Mouse (Mus musculus) C2C12 (cell line): Measurements from ENCODE around the gene Arhgap15. TPM values are rescaled to one million over a fixed set of nuclear protein-coding genes. Genes with fewer than 3 reads are reported as not detected.

ENCODE experiments used
- H3K27me3 ChIP-seq: one replicate; pipeline ENCODE4 v1.6.1; 2011; ENCODE audit not compliant: control insufficient read depth, insufficient read depth, insufficient read length
- H3K36me3 ChIP-seq: one replicate; pipeline ENCODE4 v1.6.1; 2011; ENCODE audit not compliant: control insufficient read depth, insufficient read depth
- H3K4me3 ChIP-seq: one replicate; pipeline ENCODE4 v1.5.1; 2011; ENCODE audit warnings: mild to moderate bottlenecking, control low read depth; ENCODE audit not compliant: poor library complexity, insufficient read depth, severe bottlenecking
- H3K79me2 ChIP-seq: one replicate; pipeline ENCODE4 v1.6.1; 2011; ENCODE audit not compliant: control insufficient read depth, insufficient read depth
- H3K79me3 ChIP-seq: one replicate; pipeline ENCODE4 v1.6.1; 2011; ENCODE audit warnings: low read depth, control low read depth
- H3ac ChIP-seq: one replicate; pipeline ENCODE3; 2011; ENCODE audit warnings: low read depth; ENCODE audit not compliant: control insufficient read depth, insufficient read length
- CEBPB ChIP-seq: IDR thresholded peaks from one replicate; pipeline ENCODE4 v1.6.1; 2011; ENCODE audit warnings: low read depth, mild to moderate bottlenecking, control low read depth, moderate library complexity
- CTCF ChIP-seq: IDR thresholded peaks from one replicate; pipeline ENCODE4 v1.5.1; 2011; ENCODE audit not compliant: control insufficient read depth, insufficient read depth, insufficient read length
- FOSL1 ChIP-seq: IDR thresholded peaks from one replicate; pipeline ENCODE4 v1.8.0; 2011; ENCODE audit warnings: mild to moderate bottlenecking, low read length; ENCODE audit not compliant: poor library complexity, insufficient read depth, severe bottlenecking
- MAX ChIP-seq: IDR thresholded peaks from one replicate; pipeline ENCODE4 v1.6.1; 2011; ENCODE audit warnings: mild to moderate bottlenecking, control low read depth
- MYOD1 ChIP-seq: IDR thresholded peaks from one replicate; pipeline ENCODE4 v1.6.1; 2011; ENCODE audit warnings: low read depth; ENCODE audit not compliant: control insufficient read depth, insufficient read length
- MYOG ChIP-seq: IDR thresholded peaks from one replicate; pipeline ENCODE4 v1.6.1; 2011; ENCODE audit not compliant: control insufficient read depth, insufficient read length; ENCODE audit errors: extremely low read depth
- USF1 ChIP-seq: IDR thresholded peaks from one replicate; pipeline ENCODE4 v1.6.1; 2011; ENCODE audit warnings: low read depth, mild to moderate bottlenecking, control low read depth, moderate library complexity
- polyA plus RNA-seq: library from polyadenylated mRNA; unstranded; fragments of >200 nt; fragmentation: generic; extraction: Trizol; gene quantifications from one replicate; pipeline ENCODE4 v1.2.1, GENCODE M21; 2012; ENCODE audit warnings: missing spikeins

Gene Arhgap15
- polyA plus RNA-seq, 1 experiment, result not detected

GRCm38 (mm10) chr2:43841644-43842043, 93.0 kb downstream of the Arhgap15 start:
- no peaks in the 10 kb centered on the region for H3K79me3 ChIP-seq
- no peaks in the 10 kb centered on the region for H3K79me2 ChIP-seq
- H3ac ChIP-seq, result no peak overlapping the region
- H3K27me3 ChIP-seq, result no peaks in the 10 kb centered on the region
- TF ChIP-seq MAX (no peak), MYOD1 (no peak), USF1 (no peak), CTCF (no peak), FOSL1 (no peak), MYOG (no peak)
- no peaks in the 10 kb centered on the region for H3K36me3 ChIP-seq
- H3K4me3 ChIP-seq, result no peak overlapping the region

DNA sequence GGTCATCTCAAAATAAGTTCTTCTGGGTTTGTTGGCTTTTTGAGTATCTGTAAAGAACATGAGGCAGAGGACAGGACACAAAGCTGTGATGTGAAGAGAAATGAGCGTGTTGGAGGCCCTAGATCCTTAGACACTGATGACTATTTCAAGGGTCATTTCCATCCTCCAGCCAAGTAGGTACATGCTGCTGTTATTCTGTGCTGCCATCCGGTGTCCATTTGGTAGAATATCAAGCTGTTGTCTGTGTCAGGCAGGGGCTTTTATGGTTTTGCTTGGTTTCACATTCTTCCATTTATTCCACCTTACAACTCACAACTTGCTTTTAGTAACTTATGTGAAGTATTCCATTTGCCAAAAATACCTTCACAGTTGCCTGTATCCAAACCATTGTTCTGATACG, 102.6 kb downstream of the Arhgap15 start:
- H3K79me3 ChIP-seq, result no peaks in the 10 kb centered on the region
- no peak overlapping the region for H3K4me3 ChIP-seq
- no peaks in the 10 kb centered on the region for H3K79me2 ChIP-seq
- H3K27me3 ChIP-seq, result no peaks in the 10 kb centered on the region
- H3ac ChIP-seq, result no peak overlapping the region
- TF ChIP-seq CEBPB (no peak), FOSL1 (no peak), MYOG (no peak), MAX (no peak), CTCF (no peak), USF1 (no peak), MYOD1 (no peak)
- H3K36me3 ChIP-seq, result no peaks in the 10 kb centered on the region

- no peaks in the 10 kb centered on the region for H3K79me2 ChIP-seq
- no peak for TF ChIP-seq CEBPB
- TF ChIP-seq MAX, result no peak
- no peak for TF ChIP-seq MYOG
- no peak for TF ChIP-seq MYOD1
- no peak for TF ChIP-seq FOSL1
- no peak for TF ChIP-seq CTCF
- no peak for TF ChIP-seq USF1
- no peaks in the 10 kb centered on the region for H3K27me3 ChIP-seq
- H3K4me3 ChIP-seq, result no peak overlapping the region
- no peaks in the 10 kb centered on the region for H3K79me3 ChIP-seq
- no peak overlapping the region for H3ac ChIP-seq
- H3K36me3 ChIP-seq, result no peaks in the 10 kb centered on the region
These were observed 114.1 kb downstream of the Arhgap15 start for GRCm38 (mm10) chr2:43862709-43863108.

GRCm38 (mm10) chr2:43902403-43902973, 153.9 kb downstream of the Arhgap15 start:
- no peaks in the 10 kb centered on the region for H3K79me3 ChIP-seq
- TF ChIP-seq USF1 (no peak), CEBPB (no peak), MAX (no peak), CTCF (peak; percentile 67), FOSL1 (no peak)
- no peaks in the 10 kb centered on the region for H3K27me3 ChIP-seq
- no peaks in the 10 kb centered on the region for H3K79me2 ChIP-seq
- H3K4me3 ChIP-seq, result no peak overlapping the region
- no peak overlapping the region for H3ac ChIP-seq
- H3K36me3 ChIP-seq, result no peaks in the 10 kb centered on the region

DNA sequence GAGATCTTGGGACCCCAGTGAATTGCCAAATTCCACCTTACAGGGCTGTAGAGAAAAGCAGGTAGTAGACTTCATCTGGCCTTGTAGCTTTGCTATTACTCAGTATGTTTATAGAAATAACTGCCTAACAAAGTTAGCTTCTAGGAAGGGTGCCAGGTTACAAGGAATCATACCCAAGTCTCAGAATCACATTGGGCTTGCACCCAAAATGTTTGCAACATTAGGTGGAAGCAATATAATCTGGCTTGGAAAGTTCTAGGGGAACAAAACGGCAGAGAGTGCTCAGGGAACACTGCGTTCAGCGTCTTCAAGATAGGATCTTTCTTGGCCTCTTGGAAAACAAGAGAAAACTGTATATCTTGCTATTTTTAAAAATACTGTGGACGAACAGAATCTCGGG, 158.9 kb downstream of the Arhgap15 start:
- H3K79me2 ChIP-seq, result no peaks in the 10 kb centered on the region
- TF ChIP-seq MYOD1 (no peak), FOSL1 (no peak), CEBPB (no peak), MYOG (no peak), MAX (no peak), USF1 (no peak)
- no peaks in the 10 kb centered on the region for H3K27me3 ChIP-seq
- no peaks in the 10 kb centered on the region for H3K79me3 ChIP-seq
- H3ac ChIP-seq, result no peak overlapping the region
- H3K4me3 ChIP-seq, result no peak overlapping the region
- no peaks in the 10 kb centered on the region for H3K36me3 ChIP-seq

DNA sequence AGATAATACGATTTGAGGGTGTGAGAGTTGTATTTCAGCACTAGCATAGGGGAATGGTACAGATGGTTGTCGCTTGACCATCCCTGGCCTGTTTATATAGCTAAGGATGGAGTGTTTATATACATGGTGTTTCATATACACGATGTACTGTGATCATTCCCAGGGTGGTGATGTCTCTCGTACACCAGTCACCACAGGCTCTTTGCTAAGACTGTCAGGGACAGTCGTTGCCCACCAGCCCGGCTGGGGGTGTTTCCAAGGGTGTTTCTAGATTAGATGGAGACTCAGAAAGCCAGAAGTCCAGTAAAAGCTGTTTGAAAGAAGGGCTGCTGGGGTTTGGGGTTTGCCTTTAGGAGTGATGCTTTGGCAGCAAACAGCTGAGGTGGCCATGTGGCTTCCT, 165.5 kb downstream of the Arhgap15 start:
- Histone ChIP-seq H3K4me3 (no peak overlapping the region), H3K79me3 (no peaks in the 10 kb centered on the region), H3K27me3 (no peaks in the 10 kb centered on the region), H3ac (no peak overlapping the region), H3K79me2 (no peaks in the 10 kb centered on the region), H3K36me3 (no peaks in the 10 kb centered on the region)
- TF ChIP-seq CTCF (no peak), MYOD1 (no peak), MYOG (no peak), MAX (no peak), CEBPB (no peak), USF1 (no peak), FOSL1 (no peak)
